Mouse (Mus musculus): ENCODE results near the gene Hist2h2be.
"Not testable (repeated sequence)": the region's sequence is repeated elsewhere in the genome, so short reads cannot be mapped to it uniquely, and the experiment has no call there.

GRCm38 (mm10) chr3:96268776-96269378, 48.0 kb downstream of the Hist2h2be start:
- peak; percentile 74 for TF ChIP-seq POLR2A (IDR thresholded peaks at IDR 0.05; ENCODE audit: insufficient read depth, low read length)
- not testable (repeated sequence) for TF ChIP-seq CTCF (IDR thresholded peaks at IDR 0.05; ENCODE audit: low read depth, low read length)

All from ES-Bruce4 (cell line).